Mouse (Mus musculus) splenic B cell, adult 2 months (primary cell): ENCODE measurements around the gene Rnf10.
"Not testable (repeated sequence)": the region's sequence is repeated elsewhere in the genome, so short reads cannot be mapped to it uniquely, and the experiment has no call there.

Experiments used
- DNase-seq: peaks from one replicate; pipeline ENCODE4 v3.0.0-alpha.2; 2011; ENCODE audit warnings: low read depth, low spot score
- H3K27me3 ChIP-seq: 2 replicates; pipeline ENCODE4 v1.6.1; 2012; ENCODE audit warnings: mild to moderate bottlenecking, low read length, moderate library complexity, mixed read lengths; ENCODE audit not compliant: control insufficient read depth, poor library complexity, insufficient read depth, severe bottlenecking
- H3K36me3 ChIP-seq: 2 replicates; pipeline ENCODE4 v1.6.1; 2012; ENCODE audit warnings: mild to moderate bottlenecking, low read length, moderate library complexity, mixed read lengths; ENCODE audit not compliant: control insufficient read depth, poor library complexity, insufficient read depth, severe bottlenecking

Gene Rnf10

DNA sequence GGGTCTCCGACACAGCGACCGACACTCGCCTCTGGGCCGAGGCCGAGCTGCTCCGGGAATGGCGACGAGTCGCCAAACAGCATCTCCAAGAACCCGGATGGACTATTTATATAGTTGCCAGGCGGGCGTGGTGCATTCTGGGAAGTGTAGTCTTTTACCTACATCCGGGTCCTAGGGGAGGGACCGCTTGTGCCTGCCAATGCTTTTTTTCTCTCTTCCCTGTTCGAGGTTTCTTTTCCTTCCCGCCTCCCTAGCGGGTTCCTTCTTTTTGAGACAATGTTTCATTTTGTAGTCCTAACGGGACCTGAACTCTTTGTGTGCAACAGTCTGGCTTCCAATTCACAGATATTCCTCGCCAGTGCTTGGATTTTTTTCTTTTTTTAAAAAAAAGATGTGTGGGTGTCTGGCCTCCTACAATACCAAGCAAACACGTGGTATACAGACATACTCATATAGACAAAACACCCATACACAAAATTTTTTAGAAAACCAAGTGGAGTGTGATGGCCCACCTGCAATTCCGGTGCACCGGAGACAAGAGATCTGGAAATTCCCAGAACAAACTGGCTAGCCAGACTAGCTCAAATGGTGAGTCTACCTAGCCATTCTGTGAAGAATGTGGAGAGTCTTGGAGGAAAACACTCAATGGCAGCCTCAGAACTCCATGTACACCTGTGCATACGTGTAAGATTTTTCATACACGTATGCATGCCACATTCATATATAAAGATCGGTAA lies at the start of gene Rnf10:
TSS of gene Rnf10 (minus strand) at position 87 of the 737 bp plus-strand sequence.
- peak; percentile 95 for DNase-seq
- H3K27me3 ChIP-seq: no peaks in the 10 kb centered on the region
- H3K36me3 ChIP-seq: no peaks in the 10 kb centered on the region; the same call in 1 of the 2 replicates

DNA sequence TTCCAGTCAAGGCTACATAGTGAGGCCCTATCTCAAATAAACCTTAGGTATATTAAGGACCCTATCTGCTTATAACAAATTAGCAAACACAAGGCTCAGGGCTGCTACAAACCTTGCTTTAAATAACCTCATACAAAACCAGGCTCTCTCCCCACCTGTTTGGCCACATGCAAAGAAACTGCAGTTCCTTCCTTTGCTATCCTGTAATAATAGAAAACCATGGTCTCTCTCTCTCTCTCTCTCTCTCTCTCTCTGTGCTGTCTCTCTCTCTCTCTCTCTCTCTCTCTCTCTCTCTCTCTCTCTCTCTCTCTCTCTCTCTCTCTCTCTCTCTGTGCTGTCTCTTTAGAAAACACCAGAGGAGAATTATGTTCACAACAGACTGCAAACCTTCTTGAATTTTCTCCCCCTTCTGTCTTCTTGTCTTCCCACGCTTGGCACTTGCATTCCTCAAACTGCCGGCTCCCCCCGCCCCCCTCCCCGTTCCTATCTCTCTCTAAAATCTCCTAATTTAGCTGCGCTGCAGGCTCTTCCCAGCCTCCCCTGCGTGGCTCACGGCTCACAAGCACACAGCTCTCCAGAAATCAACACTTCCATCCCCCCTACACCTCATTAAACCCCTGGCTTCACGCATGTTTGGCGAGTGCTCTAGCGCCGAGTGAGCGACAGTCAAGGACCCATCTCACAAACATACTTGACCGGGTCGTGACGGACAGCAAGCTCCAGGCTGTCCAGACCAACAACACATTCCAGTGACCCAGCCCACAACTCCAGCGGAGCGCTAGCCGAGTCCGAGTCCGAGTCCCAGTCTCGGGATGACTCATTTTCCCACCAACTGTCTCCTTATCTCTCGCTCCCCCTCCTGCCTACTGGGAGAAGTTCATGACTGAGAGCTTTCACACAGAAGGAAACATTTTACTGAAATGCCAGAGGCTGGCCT lies 46.6 kb upstream of the Rnf10 start:
- peak; percentile 32 for DNase-seq
- no peaks in the 10 kb centered on the region for H3K36me3 ChIP-seq
- no peaks in the 10 kb centered on the region; the same call in 1 of the 2 replicates for H3K27me3 ChIP-seq

DNA sequence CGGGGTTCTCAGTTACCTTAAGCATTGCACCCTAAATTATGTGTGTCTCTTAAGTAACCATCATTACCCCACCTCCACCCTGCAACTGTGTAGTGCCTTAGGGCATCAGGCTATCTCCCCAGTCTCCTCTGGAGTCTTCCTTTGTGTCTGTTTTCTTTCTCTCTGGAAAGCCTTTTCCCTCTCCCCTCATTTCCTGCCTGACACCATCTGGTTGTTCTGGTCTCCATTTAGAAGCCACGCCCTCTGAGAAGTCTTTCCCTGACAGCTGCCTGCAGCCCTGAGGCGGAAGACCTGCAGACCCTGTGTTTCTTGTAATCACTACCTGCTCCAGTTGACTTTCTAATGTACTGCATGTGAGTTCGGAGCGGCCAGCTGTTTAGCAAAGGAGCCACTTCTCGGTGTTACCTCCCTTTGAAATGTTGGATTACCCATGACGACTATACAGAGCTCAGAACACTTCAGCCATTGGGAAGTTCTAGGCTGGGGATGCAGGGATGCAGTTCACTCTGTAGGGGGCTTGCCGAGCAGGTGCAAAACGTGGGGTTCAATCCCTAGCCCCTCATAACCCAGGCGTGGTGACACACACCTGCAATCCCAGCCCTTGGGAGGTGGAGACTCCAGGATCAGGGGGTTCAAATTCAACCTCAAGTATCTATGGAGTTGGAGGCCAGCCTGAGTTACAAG lies 45.1 kb upstream of the Rnf10 start:
- no peaks in the 10 kb centered on the region; the same call in 1 of the 2 replicates for H3K27me3 ChIP-seq
- no peak for DNase-seq
- H3K36me3 ChIP-seq: no peaks in the 10 kb centered on the region

DNA sequence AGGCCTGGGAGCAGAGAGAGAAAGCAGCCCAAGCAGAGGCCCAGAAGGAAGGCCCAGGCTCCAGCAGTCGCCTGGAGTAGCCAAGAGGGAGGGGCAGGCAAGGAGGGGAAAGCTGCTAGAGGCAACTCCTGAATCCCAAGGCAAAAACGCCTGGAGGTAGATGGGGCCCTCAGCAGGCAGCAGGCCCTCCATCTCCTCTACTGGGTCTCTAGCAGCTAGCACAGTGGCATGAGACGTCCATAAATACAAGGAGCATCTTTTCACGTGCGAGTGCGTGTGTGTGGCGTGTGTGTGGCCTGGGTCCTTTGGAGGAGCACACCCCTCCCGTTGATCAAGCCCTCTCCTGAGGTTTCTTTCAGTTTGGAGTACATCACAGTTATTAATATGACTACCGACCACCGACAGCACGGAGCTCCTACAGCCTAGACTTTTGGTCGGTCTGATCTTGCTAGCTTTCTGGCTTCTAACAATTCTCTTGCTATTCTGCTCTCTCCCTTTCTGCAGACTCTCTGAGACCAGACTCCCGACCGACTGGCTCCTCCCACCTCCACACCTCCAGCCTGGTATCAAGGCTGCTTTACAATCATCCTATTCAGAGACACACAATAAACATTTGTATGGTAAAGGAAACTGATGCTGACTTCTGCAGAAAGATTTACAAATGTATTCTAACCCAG lies 44.4 kb upstream of the Rnf10 start:
- Histone ChIP-seq H3K27me3 (no peaks in the 10 kb centered on the region; the same call in 1 of the 2 replicates), H3K36me3 (no peaks in the 10 kb centered on the region)
- no peak for DNase-seq

DNA sequence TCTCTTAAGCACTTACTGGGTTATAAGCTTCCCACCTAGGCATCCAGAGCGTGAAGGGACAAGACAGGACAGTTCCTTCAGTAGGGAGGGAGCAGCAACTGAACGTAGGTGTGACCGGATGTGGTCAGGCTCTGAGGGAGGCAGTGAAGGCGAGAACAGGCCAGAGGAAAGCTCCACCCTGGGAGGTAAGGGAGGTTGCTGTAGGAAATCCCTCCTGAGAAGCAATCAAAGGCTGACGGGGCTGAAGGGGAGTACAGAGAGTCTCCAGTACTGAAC lies 40.9 kb upstream of the Rnf10 start:
- no peaks in the 10 kb centered on the region for H3K27me3 ChIP-seq
- no peaks in the 10 kb centered on the region for H3K36me3 ChIP-seq
- no peak for DNase-seq

DNA sequence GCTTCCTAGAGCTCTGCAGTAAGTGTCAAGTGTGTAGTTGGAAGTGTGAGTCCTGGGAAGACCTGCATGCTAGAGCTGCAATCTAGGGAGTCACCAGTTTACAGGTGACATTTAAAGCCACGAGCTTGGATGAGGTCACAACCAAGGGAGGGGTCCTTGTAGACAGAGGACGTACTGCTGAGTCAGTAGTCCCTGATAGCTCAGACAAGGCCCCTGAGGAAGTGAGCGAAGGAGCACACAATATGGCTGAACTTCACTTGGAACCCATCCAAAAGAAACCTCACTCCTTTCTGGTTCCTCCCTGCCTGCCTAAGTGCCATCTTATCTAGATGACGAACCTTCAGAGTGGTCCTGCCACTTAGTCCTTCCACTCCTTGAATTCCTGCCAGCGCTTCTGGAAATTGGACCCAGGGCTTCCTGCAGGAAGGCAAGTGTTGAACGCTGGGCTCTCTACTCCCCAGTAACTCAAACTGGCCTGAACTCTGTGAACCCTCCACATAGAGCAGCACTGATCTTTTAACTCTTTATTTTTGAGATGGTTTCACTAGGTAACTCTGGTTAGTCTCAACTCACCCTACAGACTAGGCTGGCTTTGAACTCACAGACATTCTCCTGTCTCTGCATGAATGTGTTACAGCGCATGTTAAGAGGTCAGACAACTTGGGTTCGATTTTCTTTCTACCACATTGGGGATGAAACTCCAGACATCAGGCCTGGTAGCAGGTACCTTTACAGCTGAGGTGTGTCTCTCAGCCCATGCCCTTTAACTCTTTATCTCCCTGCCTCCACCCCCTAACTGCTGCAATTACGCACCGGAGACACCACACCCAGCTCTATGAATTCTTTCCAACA lies 40.3 kb upstream of the Rnf10 start:
- no peak for DNase-seq
- Histone ChIP-seq H3K36me3 (no peaks in the 10 kb centered on the region), H3K27me3 (no peaks in the 10 kb centered on the region)

DNA sequence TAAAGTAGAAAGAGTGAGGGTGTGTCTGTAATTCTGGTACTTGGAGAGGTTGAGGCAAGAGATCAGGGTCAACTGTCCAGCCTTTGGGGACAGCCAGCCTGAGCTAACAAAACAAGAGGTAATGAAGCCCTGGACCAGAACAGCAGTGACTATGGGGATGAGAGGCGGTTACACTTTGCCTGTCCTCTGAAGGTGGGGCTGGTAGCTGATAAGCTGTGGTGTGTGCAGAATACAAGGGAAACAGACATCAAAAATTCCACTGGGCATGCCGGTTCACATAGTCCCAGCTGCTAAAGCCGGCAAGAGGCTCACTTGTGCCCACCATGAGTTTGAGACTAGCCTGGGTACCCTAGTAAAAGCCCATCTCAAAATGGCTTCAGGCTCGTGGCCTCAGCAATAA lies 39.7 kb upstream of the Rnf10 start:
- no peaks in the 10 kb centered on the region for H3K27me3 ChIP-seq

DNA sequence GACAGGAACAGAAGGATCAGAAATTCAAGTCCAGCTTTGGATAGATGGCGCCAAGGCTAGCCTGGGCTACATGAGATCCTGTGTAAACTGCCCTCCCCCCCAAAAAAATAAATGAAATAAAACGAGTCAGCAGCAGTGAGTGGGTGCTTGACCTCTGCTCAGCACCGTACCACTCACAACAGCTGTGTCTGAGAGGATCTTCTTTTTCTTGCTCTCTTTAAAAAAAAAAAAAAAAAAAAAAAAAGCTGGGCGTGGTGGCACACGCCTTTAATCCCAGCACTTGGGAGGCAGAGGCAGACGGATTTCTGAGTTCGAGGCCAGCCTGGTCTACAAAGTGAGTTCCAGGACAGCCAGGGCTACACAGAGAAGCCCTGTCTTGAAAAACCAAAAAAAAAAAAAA lies 29.5 kb upstream of the Rnf10 start:
- not testable (repeated sequence) for DNase-seq, H3K27me3 ChIP-seq, H3K36me3 ChIP-seq

More for the DNA sequence above, 39.7 kb upstream of the Rnf10 start:
- no peak for DNase-seq
- H3K36me3 ChIP-seq: no peaks in the 10 kb centered on the region

DNA sequence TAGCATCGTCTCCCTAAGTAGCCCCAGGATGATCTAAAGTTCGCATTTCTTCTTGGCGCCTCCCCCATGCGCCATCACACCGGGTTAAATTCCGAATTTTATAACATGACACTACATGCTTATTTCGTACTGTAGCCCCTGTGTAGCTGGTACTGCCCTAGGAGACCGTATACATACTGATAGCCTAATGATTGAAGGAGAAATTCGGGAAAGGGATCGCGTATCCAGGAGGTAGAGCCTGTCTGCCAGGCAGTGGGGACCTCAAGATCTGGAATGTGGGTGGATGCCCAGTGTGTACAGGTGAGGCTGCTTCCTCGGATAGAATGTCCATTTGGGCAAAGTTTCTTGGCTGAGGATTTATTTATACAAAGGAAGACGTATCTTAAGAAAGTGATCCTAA lies 28.9 kb upstream of the Rnf10 start:
- peaks cover 2% of the 10 kb centered on the region; the same call in 1 of the 2 replicates for H3K36me3 ChIP-seq
- H3K27me3 ChIP-seq: no peaks in the 10 kb centered on the region
- no peak for DNase-seq

DNA sequence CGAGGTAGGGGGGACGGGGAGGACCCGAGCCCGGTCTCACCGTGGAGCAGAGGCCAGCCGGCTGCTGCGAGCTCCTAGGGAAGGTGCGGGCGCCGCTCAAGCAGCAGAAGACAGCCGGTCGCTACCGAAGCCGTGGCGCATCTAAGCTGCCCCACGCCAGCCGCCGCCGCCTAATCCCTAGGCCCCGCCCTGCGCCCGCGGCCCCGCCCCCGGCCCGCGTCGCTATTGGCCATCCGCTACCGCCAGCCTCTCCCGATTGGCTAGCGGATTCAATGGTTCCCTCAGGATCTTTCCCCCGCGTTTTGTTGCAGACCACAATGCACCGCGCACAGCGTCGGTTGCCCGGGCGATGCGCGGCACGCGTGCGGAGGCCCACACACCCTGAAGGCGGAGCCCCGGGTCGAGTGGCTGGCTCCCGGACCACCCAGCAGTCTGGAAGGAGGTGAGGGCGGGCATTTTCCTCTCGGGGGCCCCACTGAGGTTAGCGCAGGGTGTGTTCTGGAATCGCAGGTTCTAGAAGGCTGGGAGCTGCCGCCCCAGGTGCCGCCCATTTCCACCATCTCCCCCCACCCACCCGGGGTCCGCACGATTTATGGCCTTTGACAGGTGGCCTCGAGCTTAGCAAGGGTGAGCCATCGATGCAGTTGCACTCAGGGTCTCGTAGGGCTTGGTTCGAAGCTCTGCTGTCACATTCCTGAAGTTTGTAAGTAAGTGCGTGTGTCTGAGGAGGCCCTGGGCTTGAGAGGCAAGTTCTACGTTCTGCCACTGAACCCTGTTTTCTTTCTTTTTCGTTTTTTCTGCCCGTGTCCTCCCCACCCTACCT lies 28.3 kb upstream of the Rnf10 start, which contains the start of gene Dynll1:
TSS of gene Dynll1 (minus strand) at position 208 of the 823 bp plus-strand sequence.
- Histone ChIP-seq H3K27me3 (no peaks in the 10 kb centered on the region), H3K36me3 (peaks cover 2% of the 10 kb centered on the region; the same call in 1 of the 2 replicates)
- DNase-seq: peak; percentile 99

DNA sequence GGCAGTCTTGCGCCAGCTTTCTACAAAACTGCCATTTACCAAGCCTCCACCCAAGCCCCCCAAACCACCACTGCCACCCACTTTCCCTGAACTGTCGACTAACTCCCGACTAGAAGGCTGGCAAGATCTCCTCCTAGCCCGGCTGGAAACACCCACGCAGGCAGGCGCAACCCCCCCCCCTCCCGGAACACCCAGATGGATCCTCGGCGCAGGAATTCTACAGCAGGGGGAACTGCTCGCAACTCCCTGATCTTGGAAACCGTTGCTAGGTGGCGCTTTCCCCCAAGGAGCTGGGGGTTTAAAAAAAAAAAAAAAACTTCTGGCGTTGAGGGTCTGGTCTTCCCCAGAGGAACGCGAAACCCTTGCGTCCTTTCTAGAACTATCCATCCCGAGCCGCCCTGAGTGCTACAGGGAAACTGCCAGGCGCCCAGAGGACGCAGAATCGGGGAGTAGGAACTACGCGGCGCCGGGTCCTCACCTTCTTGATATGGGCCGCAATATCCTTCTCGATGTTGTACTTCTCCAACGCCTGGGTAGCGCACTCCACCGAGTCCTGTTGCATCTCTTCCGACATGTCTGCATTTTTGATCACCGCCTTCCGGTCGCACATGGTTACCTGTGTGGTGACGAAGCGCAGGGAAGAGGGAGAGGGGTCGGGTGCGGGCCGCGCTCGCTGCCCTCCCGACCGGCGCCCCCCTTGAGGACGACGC lies 27.5 kb upstream of the Rnf10 start:
- Histone ChIP-seq H3K36me3 (peaks cover 2% of the 10 kb centered on the region; the same call in 1 of the 2 replicates), H3K27me3 (no peaks in the 10 kb centered on the region)
- DNase-seq: no peak

DNA sequence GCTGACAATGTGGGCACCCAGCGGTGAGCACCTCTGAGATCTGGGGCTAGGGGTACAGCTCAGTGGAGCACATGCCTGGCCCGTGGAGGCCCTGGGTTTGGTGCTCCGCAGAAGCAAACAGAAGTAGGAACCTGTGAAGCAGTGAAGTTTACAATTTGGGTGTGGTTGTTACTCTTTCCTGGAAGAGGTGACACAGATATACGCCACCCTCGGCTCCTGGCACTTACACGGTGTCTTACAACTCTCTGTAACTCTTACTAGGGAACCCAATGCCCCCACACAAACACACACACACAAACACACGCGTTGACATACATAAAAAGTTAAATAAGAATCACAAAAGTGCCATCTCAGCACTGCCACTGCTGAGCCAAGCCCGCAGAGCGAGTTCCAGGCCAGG lies 23.6 kb upstream of the Rnf10 start:
- Histone ChIP-seq H3K27me3 (no peaks in the 10 kb centered on the region), H3K36me3 (peaks cover 5% of the 10 kb centered on the region; the same call in 1 of the 2 replicates)
- DNase-seq: no peak
